Mouse (Mus musculus): ENCODE measurements around the gene Abca2.
A peak's percentile ranks its signal among the peaks of the same experiment; 100 is the strongest.

Abca2 gene

DNA sequence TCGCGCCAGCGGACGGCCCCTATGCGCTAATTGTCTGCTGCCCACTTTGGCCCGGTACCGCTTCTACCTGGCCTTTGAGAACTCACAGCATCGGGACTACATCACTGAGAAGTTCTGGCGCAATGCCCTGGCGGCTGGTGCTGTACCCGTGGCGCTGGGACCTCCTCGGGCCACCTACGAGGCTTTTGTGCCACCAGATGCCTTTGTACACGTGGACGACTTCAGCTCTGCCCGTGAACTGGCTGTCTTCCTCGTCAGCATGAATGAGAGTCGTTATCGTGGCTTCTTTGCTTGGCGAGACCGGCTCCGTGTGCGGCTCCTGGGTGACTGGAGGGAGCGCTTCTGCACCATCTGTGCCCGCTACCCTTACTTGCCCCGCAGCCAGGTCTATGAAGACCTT is 3.0 kb upstream of the Abca2 start:
- DNase-seq (ENCODE audit: low spot score in 2 of 2) = no peak

DNA sequence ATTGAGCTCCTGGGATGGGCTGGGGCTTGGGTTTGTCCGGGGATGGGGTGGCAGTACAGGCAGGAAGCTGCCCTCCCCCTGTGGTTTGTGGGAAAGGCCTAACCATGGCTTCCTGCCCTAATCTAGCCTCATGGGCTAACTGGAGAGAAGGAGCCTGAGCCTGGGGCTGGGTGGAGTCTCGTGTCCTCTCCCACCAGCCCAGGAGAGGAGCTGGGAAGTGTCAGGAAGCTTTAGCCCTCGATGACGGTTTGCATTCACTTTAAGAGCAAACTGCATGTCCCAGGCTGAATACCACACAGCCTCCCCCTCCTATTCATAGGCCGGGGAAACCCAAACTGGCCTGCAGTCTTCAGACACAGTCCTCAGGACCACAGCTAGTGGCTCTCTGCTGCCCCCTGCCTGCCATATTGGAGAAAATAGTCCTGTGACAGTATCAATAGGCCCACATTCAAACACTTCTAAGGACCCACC is 1.7 kb upstream of the Abca2 start:
- DNase-seq (ENCODE audit: low spot score in 2 of 2) = peak; percentile 37 to 65

DNA sequence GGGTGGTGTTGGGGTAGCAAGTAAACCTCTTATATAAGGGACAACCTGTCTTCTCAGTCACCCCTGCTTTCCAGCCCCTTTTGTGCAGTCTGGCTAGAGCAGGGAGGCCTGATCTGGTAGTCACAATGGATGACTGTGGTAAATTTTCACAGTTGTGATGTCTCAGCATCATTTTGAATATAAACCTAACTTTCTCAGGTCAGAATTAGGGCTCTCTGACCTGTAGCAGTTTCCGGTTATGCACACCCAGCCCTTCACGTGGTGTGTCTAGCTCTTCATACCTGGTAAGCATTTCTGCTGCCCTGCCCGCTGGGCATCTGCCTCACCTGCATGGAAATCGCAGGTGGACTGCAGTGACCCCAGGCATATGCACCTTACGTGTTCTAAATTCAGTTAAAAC is 1.2 kb upstream of the Abca2 start:
- no peak for DNase-seq (ENCODE audit: low spot score in 2 of 2)

DNA sequence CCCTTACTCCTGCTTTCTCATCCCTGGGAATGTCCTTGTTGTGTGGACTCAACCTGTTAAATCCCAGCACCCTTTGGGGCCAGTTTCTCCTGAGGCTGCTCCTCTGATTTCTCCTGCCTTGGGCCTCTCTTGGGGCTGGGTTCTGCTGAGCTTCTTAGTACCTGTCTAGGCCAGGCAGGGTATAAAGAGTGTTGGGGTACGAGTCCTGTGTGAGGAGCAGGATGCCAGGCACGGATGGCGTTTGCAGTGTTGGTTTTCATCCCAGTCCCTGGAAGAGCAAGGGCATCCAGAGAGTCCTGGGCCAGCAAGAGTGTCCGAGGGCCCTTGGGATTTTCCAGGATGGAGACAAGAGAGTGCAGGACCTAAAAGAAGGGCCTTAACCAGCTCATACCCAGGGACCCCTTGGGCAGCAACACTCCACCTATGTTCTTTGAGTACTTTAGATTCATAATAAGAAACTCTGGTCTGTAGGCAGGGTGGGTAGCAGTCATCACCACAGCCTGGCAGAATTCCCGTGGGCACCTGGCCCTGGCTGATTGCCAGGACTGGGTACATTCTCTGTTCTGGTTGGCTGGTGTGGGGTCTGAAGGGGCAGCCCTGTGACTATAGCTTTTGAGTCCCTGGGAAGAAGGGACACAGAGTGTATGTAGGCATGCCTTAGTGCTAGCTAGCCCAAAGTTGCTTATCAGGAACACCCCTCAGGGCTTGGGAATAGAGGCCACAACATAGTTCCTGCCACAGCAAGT is 1.1 kb downstream of the Abca2 start:
- no peak for DNase-seq (ENCODE audit: low spot score in 2 of 2)

DNA sequence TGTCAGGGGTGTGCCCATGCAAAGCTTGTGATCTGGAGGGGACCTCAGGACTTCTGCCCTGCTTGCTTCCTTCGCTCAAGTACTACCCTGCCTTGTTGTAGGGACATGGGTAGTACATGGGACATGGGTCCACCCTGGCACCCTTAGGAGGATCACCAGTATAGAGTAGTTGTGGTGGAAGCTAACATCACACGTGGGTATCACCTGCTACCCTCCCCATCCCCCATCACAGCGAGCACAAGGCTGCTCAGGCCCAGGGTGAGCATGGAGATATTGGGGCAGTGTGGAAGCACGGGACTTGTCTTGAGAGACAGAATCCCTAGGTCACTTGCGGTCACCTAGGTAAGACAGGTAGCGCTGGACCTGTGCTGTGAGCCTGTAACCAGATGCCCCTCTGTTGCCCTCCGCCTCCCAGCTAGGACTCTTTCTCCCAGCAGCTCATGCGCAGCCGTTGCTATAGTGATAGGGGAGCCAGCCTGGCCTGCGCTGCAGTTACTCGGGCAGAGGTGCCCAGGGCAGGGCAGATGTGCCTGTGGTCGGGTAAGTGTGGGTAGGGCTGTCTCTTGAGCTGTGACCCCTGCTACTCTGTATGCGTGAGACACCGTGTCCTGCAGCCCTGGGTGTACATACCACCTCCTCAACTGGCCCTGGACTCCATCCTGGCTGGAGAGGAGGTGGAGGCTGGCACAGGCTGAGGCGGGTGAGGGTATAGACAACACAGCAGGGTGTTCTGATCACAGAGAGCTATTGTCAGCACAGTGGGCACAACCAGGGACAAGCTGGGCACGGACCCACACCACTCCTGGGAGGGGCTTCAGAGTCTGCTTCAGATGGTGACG is 2.1 kb downstream of the Abca2 start:
- no peak for DNase-seq (ENCODE audit: low spot score in 2 of 2)

DNA sequence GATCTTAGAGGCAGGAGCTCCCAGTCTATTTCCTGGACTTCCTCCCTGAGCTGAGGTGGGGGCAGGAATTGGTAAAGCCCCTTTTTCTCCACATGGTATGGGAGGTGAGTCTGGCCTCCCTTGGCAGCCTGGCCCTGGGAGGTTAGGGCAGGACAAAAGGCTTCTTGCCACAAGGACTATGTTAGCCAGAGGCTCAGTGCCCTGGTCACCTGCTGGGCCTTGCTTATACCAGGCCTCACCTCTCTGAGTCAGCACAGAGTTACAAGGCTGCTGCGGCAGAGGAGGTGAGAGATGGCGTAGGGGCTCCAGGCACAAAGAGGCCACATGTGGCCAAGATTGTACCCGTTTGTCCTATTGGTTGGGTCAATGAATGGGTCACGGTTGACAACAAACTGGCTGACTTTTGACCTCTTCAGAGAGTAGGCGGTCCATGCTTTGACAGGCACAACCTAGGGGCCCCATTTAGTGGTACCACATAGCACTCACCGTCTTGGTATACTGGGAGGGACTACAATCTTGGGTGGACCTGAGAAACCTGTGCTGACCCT is 2.9 kb downstream of the Abca2 start:
- no peak for DNase-seq (ENCODE audit: low spot score in 2 of 2)

DNA sequence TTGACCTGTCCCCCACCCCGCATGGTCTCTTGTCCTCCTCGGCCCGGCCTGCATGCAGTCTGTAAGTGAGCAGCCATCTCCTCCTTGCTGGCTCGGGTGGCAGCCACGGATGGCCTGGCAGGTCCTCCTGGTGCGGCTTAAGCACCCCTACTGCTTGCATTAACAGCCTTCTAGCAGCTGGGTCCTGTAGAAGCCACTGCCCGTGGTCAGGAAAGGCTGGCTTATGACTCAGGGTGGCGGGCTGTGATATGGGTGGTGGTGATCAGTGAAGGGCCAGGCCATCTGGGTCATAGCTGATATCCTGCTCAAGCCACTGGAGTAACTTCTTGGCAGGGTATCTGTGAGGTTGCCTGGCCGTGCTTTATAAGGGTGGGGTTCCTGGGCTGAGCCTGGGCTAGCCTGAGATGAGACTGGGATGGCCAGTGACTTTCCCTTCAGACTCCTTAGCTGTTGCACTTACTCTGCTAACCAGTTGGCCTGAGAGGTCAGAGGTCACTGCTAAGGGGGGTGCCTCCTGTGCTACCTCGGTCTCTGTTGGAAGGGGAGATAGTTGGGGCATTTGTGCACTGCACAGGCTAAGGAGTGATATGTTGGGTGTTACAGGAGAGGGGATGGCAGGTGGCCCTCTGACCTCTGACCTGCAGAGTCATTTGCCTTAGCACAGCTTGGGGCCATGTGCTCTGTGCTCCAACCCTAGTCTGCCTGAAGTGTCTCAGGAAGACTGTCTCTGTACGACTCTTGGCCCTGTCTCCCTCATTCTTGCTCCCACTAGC is 4.0 kb downstream of the Abca2 start:
- DNase-seq (ENCODE audit: low spot score in 2 of 2) = no peak

DNA sequence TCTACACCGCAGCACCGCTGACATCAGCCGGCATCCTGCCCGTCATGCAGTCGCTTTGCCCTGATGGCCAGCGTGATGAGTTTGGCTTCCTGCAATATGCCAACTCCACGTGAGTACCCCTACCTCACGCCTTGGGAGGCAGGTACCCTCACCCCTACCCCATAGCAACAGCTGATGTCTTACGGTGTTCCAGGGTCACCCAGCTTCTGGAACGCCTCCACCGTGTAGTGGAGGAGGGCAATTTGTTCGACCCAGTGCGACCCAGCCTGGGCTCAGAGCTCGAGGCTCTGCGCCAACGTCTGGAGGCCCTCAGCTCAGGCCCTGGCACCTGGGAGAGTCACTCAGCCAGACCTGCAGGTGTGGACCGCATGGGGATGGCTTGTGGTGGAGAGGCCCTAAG is 4.6 kb downstream of the Abca2 start:
- DNase-seq (ENCODE audit: low spot score in 2 of 2) = no peak

DNA sequence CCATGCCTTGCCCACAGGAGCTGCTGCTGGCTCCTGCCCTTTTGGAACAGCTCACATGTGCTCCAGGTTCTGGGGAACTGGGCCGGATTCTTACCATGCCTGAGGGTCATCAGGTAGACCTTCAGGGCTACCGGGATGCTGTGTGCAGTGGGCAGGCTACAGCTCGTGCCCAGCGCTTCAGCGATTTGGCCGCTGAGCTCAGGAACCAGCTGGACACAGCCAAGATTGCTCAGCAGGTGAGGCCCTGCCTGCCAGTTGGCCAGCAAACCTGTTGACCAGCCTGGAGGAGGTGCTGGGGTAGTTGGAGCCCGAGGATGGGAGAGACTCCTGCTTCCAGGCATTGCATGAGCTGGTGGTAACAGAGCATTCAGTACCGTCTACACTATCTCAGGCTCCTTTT is 5.8 kb downstream of the Abca2 start:
- DNase-seq (ENCODE audit: low spot score in 2 of 2) = no peak

DNA sequence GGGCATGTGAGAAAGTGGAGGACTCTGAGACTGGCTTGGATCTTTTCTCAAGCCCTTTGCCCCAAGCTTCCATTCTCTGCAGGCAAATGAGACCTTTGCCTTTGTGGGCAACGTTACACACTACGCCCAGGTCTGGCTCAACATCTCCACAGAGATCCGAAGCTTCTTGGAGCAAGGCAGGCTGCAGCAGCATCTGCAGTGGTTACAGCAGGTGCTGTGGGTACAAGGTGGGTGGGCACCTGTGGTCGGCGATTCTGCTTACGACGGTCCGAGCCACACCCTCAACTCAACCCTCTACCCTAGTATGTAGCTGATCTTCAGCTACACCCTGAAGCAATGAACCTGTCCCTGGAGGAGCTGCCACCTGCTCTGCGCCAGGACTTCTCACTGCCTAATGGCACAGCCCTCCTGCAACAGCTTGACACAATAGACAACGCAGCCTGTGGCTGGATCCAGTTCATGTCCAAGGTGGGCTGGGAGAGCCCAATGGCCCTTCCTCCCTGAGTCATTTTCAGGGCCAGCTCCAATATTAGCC is 7.8 kb downstream of the Abca2 start:
- no peak for DNase-seq (ENCODE audit: low spot score in 2 of 2)

DNA sequence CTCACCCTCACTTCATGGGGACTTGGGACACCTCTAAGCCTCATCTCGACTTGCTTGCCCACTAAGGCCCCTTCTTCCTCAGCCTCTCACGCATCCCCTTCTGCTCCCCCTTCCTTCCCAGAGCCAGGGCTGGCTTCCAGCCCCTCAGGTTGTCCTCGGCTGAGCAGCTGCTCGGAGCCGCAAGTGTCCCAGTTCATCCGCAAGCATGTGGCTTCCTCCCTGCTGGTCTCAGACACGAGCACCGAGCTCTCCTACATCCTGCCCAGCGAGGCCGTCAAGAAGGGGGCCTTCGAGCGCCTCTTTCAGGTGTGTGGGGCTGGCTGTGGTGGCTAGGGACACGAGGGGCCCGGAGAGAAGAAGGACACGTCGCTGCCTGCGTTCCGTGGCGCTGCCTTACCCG is 12.6 kb downstream of the Abca2 start:
- no peak for DNase-seq (ENCODE audit: low spot score in 2 of 2)

DNA sequence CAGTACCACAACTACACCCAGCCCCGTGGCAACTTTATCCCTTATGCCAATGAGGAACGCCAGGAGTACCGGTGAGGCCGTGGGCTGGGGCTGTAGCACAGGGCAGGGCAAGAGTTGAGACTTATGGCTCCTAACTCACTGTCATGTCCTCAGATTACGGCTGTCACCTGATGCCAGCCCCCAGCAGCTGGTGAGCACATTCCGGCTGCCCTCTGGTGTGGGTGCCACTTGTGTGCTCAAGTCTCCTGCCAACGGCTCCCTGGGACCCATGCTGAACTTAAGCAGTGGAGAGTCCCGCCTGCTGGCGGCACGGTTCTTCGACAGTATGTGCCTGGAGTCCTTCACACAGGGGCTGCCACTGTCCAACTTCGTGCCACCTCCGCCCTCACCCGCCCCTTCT is 14.2 kb downstream of the Abca2 start:
- no peak for DNase-seq (ENCODE audit: low spot score in 2 of 2)

DNA sequence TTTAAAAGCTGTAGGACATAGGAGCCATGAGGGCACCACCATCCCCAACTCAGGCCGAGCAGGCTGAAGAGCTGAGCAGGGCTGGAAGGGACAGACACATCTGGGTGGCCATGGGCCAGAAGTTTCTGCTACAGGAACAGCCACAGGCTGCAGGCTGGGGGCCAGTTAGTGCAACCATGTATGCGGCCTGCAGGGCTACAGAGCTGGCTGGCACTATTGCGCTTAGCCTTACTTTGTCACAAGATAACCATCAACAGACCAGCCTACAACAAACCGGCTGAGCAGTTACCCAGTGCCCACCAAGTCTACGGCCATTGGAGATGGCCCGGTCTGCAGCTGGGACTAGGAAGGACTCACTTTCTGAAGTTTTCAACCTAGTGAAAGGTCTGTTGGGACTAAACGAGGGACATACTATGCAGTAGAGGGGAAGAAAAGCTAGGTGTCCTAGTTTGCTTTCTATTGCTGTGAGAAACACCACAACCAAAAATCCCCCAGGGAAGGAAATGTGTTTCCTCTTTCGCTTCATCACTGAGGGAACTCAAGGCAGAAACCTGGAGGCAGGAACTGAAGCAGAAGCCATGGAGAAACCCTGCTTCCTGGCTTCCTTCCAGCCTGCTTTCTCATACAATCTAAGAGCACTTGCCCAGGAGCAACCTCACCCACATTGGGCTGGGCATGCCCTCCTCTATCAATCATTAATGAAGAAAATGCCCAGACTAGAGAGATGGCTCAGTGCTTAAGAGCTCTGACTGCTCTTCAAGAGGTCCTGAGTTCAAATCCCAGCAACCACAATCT is 22.5 kb downstream of the Abca2 start:
- no peak for DNase-seq (ENCODE audit: low spot score in 2 of 2)

DNA sequence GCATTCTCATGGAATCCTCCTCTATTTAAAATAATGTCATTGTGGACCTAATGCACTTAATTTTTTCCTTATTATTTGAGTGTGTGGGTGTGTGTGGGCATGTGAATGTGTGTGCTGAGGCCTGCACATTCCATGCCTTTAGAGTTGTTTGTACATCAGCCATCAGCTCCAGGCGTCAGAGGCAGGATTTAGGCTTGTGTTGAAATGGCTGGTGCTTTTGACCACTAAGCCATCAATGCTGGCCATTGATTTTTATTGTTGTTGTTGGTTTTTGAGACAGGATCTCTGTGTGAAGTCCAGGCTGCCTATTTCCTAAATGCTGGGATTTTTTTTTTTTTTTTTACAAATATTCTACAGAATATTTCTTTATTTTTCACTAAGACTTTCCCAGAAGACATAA is 24.4 kb downstream of the Abca2 start:
- DNase-seq (ENCODE audit: low spot score in 2 of 2) = no peak

DNA sequence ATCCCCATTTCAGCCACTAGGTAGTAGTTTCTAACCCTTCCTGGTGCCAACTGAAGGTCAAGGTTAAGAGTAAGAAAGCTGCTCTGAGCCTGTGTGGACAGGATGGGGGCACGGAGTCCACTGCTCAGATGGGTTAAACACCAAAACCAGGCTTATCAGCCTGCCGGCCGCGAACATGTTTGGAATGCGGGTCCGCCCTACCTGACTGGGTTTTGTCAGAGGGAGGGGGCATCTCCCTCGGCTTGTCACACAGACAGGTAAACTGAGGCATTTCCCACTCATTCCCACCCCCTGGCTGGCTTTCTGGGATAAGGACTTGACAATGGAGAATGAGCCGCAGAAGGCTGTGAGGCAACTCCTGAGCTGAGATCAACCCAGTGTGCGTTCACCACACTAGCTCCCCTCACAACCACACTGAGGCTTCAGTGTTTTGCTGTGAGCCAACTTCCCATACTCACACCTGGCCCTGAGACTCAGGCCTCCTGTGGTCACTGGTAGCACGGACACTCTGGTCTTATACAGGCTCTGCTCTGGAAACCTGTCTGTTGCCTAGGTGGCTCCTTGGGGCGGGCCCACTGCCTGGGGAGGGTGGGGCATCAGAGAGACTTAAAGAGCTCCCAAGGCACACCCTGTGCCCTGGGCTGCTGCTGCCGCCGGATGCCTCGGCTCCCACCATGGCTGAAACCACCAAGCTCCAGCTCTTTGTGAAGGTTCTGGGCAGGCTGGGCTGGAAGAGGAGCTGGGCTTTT is 27.9 kb downstream of the Abca2 start, which contains the start of gene Clic3:
Clic3 (plus strand) TSS at position 634 of the 749 bp plus-strand sequence.
- DNase-seq (ENCODE audit: low spot score in 2 of 2) = no peak

DNA sequence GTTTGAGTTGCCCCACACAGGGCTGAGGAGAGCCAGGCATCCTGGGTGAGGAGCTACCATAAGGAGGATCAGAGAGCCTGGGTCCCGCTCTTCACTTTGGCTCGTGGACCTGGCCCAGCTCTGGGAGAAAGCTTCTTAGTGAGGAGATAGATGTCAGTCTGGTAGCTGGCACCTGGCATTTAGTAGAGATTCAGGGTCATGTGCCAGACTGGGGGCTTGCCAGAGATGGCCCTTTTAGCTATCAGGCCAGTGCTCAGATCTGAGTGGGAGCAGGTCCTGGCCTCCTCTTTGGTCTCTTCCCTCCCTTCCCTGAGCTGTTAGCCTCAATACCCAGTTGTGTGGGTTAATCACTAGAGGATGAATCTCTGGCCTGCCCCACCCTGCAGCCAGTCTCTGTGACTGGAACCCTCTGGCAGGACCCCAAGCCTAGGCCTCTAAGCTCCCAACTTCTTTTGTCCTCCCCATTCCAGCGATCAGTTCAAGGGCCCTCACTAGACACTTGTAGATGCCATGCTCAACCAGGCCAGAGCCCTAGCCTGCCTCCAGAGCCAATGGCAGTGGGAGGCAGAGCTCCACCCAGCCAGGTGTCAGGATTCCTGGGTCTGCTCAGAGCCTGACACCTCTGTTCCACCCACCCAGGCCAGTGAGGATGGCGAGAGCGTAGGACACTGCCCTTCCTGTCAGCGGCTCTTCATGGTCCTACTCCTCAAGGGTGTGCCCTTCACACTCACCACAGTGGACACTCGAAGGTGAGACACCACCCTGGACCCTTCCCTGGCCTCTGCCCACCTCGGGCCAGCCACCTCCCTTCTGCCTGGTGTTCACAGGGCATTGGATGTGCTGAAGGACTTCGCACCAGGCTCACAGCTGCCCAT is 28.8 kb downstream of the Abca2 start:
- DNase-seq (ENCODE audit: low spot score in 2 of 2) = no peak

DNA sequence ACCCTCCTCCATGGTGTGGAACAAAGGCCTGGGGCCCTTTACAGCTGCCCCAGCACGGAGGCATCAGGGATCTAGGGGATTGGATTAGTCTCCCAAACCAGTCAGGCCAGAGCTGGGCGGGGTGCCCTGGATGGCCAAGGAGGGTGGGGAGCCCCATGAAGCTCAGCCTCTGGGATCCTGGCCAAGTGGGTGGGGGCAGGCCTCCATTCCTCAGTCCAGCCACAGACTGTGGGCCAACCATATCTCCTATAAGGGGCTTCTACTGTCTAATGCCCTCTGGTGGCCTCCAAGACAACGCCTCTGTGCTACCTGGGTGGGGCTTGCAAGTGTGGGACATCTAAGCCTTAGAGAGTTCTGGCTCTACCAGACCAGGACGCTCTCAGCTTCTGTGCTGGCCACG is 30.4 kb downstream of the Abca2 start:
- DNase-seq (ENCODE audit: low spot score in 2 of 2) = no peak

DNA sequence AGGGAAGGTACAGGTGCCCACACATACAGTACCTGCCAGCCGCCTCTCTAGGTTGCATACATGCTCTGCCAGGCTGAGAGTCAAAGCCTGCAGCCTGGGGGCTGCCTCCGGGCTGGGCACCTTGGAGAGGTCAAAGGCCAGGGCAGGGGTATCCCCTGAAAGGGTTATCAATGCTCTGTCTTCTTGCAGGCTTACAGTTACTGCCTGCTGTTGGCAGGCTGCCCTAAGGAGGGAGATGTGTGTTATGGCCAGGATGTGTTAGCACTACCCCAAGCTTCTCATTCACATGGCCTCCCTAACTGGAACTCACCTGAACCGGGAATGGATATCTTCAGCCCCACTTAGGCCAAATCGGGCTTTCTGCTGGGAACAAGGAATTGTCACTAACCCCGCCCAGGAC is 31.6 kb downstream of the Abca2 start:
- no peak for DNase-seq (ENCODE audit: low spot score in 2 of 2)
